Mouse (Mus musculus): ENCODE measurements around the gene Akap8. TPM values are rescaled to one million over a fixed set of nuclear protein-coding genes. Genes with fewer than 3 reads are reported as not detected.

The Akap8 gene
- polyA plus RNA-seq, 1 experiment from 2014 or later, result 131 TPM

DNA sequence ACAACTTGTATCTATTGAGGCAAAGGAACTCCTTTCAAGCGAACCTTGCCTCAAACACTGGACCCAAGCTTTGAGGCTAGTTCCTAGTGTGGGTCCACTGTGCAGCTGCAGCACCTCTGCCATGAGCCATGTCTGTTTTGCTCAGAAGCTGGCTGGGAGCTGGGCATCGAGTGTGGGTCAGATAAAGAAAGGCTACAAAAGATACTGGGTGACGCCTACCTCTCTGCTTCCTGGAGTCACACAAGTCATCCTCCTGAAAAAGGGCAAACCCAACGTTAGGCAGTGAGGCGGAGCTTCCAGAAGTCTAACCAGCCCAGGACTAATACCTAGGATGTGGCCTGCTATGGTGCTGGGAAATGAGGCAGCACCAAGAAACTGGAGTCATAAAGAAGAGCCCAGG is 7.1 kb downstream of the Akap8 start:
- Histone ChIP-seq H3K4me3 (no peak overlapping the region), H3K36me3 (peaks cover 92% of the 10 kb centered on the region), H3K27me3 (no peaks in the 10 kb centered on the region), H3K9ac (no peak overlapping the region), H3K4me1 (peaks cover 6% of the 10 kb centered on the region), H3K9me3 (replicated peaks) (no peaks in the 10 kb centered on the region), H3K4me2 (replicated peaks) (no peak overlapping the region), H3K27ac (no peak overlapping the region)
- WGBS, result 86% methylated on average over 5 of the region's 5 CpGs
- no peak for ATAC-seq (ENCODE audit: low FRiP score)

DNA sequence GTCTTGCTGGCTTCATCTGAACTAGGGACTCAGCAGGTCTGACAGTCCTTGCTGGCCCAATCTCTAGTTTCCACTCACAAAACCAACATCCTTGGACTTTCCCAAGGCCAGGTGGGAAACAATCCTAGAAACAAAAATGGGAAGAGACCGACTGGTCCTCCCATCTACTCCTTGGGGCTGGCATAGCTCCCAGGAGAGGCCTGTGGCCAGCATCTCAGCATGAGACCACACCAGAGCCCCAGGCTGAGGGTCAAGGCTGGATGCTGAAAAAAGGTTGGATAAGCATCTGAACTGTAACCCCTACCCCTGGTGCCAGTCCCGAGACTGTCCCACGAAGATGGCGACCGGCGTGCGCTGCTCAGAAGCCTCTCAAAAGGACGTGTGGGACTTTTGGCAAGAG is 8.2 kb downstream of the Akap8 start:
- Histone ChIP-seq H3K4me3 (no peak overlapping the region), H3K36me3 (peaks cover 100% of the 10 kb centered on the region), H3K9ac (no peak overlapping the region), H3K27me3 (no peaks in the 10 kb centered on the region), H3K4me1 (no peaks in the 10 kb centered on the region), H3K27ac (no peak overlapping the region), H3K9me3 (replicated peaks) (no peaks in the 10 kb centered on the region), H3K4me2 (replicated peaks) (no peak overlapping the region)
- ATAC-seq (ENCODE audit: low FRiP score), result no peak
- WGBS, result 94% methylated on average over 8 of the region's 8 CpGs

DNA sequence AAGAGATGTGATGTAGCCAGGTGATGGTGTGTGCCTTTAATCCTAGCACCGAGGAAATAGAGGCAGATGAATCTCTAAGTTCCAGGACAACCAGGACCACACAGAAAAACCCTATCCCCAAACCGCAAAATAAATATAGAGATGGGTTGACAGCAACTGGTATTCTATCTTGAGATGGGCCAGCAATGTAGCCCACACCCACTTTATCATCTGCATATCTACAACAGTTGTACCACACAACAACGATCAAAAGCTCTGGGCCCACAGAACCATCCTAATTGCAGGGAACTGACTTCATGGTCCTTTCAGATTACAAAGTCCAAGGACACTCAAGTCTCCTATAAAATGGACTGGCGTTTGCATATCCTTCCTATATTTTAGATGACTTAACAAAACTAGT is 13.1 kb downstream of the Akap8 start:
- 94% methylated on average over 4 of the region's 4 CpGs for WGBS
- no peak for ATAC-seq (ENCODE audit: low FRiP score)
- Histone ChIP-seq H3K4me1 (no peaks in the 10 kb centered on the region), H3K4me2 (replicated peaks) (no peak overlapping the region), H3K27ac (no peak overlapping the region), H3K36me3 (peaks cover 97% of the 10 kb centered on the region), H3K4me3 (no peak overlapping the region), H3K9ac (no peak overlapping the region), H3K9me3 (replicated peaks) (no peaks in the 10 kb centered on the region), H3K27me3 (no peaks in the 10 kb centered on the region)

DNA sequence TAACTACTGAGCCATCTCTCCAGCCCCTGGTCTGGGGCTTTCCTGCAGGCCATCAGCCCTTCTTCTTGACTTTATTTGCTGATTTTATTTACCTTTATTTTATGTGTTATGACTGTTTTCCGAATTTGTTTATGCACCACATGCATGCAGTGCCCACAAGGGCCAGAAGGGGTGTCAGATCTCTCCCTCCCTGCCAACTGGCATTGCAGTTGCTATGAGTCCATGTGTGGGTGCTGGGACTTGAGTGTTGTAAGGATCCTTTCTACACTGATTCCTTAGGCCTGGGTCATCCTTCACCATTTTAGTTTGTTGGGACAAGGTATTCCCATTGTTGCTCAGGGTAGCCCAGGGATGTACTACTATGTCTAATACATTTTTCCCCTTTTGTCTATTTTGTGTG is 22.9 kb downstream of the Akap8 start:
- Histone ChIP-seq H3K36me3 (0 out of 2 replicates have a peak, but pooled peaks cover 3% of the 10 kb centered on the region), H3K4me1 (no peaks in the 10 kb centered on the region), H3K9me3 (replicated peaks) (no peaks in the 10 kb centered on the region), H3K27ac (no peak overlapping the region), H3K27me3 (no peaks in the 10 kb centered on the region), H3K4me2 (replicated peaks) (no peak overlapping the region), H3K4me3 (no peak overlapping the region), H3K9ac (no peak overlapping the region)
- 92% methylated on average over 1 of the region's 1 CpGs for WGBS
- no peak for ATAC-seq (ENCODE audit: low FRiP score)

DNA sequence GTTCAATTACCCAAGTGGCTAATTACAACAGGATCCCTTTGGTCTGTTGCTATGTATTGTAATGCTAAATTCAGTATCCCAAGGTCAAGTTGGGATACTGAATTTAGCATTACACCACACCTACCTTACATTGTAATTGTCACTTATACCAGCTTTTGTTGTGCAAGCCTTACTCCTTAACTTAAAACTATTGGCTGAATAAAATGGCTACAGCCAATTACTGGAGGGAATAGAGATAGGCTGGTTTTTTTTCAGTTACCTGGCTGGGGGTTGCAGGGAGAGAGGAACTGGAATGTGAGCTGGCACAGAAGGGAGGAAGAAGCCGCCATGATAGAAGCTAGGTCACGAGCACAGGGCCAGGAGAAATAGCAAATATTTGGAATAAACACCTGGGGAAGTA is 25.1 kb downstream of the Akap8 start:
- H3K36me3 ChIP-seq, result no peaks in the 10 kb centered on the region
- H3K4me2 ChIP-seq (replicated peaks), result no peak overlapping the region
- H3K4me3 ChIP-seq, result no peak overlapping the region
- 0 out of 2 replicates have a peak, but pooled peaks cover 6% of the 10 kb centered on the region for H3K9me3 ChIP-seq (replicated peaks)
- no peak overlapping the region for H3K27ac ChIP-seq
- ATAC-seq (ENCODE audit: low FRiP score), result no peak
- WGBS, result 88% methylated on average over 2 of the region's 2 CpGs
- no peaks in the 10 kb centered on the region for H3K4me1 ChIP-seq
- no peak overlapping the region for H3K9ac ChIP-seq
- H3K27me3 ChIP-seq, result no peaks in the 10 kb centered on the region

DNA sequence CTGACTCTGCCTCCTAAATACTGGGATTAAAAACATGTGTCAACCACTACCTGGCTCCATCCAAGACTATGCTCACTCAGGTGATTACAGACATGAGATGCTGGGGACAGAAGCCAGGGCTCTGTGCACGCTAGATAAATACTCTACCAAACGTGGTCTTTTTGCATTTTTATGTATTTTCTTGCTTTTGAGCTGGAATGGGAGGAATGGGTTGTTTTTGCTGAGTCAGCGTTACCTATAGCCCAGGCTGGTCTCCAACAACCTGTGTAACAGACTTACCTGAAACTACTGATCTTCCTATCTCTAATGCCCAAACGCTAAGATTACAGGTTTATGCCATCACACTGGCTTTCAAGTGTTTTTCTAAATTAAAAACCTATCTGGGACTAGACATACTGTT is 25.9 kb downstream of the Akap8 start:
- no peak overlapping the region for H3K4me3 ChIP-seq
- H3K36me3 ChIP-seq, result no peaks in the 10 kb centered on the region
- no peak overlapping the region for H3K27ac ChIP-seq
- no peaks in the 10 kb centered on the region for H3K27me3 ChIP-seq
- no peak overlapping the region for H3K4me2 ChIP-seq (replicated peaks)
- ATAC-seq (ENCODE audit: low FRiP score), result no peak
- 87% methylated on average over 4 of the region's 4 CpGs for WGBS
- no peak overlapping the region for H3K9ac ChIP-seq
- no peaks in the 10 kb centered on the region for H3K4me1 ChIP-seq
- H3K9me3 ChIP-seq (replicated peaks), result 0 out of 2 replicates have a peak, but pooled peaks cover 6% of the 10 kb centered on the region

DNA sequence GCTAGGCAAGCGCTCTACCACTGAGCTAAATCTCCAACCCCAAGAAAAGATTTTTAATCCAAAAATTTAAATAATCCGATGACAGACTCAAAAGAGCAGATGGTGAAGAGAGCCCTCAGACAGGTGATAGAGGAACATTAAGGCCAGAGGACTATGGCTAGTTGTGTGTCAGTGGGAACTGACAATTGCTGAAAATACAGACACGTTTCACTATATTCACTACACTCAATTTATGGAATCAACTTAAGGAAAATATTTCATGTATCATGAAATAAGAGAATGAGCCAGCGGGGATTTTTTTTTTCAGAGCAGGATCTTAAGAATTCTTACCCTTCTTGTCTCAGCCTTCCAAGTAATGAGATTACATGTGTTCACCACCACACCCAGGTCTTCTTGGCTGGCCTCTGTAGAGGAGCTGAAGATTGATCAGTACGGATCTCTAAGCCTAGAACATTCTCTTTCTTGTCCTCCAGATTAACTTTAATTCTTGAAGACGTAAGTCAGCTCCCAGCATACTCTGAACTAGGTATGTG is 35.8 kb downstream of the Akap8 start:
- no peak for ATAC-seq (ENCODE audit: low FRiP score)

DNA sequence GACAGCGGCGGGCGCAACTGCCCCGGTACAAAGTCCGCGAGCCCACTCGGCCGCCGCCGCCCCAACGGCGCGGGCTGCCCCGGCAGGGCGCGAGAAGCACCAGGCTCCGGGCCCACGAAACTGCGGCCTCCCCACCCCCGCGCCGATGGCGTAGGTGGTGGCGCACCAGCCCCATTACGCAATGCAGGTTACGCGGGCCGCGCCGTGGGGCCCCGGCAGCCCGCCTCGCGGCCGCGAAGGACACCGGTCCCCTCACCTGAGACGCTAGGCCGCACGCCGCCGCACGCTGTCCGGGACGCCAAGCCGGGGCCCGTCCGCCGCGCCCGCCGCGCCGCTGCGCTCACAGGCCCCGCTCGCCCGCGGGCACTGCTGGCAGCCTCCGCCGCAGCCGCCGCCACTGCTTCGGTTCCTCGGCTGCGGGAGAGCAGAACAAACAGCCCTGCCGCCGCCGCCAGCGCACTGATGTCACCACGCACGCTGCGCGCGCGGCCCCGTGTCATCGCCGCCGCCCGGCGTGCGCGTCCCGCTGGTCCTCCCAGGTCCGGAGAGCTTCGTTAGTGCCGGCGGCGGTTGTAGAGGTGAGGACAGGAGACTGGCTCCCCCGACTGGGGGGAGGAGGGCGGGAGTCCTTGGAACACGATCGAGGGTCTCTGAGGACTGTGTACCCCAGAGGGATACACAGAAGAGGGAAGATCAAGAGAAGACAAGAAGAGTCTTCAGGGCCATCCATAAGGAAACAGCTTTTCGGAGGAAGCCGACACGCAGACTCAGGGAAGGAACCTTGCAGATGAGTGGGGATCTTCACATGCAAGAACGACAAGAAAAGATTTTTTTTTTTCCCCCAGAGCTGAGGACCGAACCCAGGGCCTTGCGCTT is 36.5 kb downstream of the Akap8 start, which contains the start of gene Brd4:
TSS of gene Brd4 (minus strand) at position 461 of the 876 bp plus-strand sequence.
- peak within 1 kb of the TSS; percentile 95 for H3K4me3 ChIP-seq
- H3K36me3 ChIP-seq, result no peaks in the 10 kb centered on the region
- H3K9me3 ChIP-seq (replicated peaks), result no peaks in the 10 kb centered on the region
- peak within 1 kb of the TSS; percentile 86 for H3K4me2 ChIP-seq (replicated peaks)
- H3K4me1 ChIP-seq, result peaks cover 21% of the 10 kb centered on the region
- H3K27me3 ChIP-seq, result no peaks in the 10 kb centered on the region
- peak within 1 kb of the TSS; percentile 100 for H3K27ac ChIP-seq
- peak; percentile 92 for ATAC-seq (ENCODE audit: low FRiP score)
- WGBS, result under 1% methylated on average over 89 of the region's 100 CpGs
- peak within 1 kb of the TSS; percentile 99 for H3K9ac ChIP-seq

More for the DNA sequence above, 35.8 kb downstream of the Akap8 start:
- Histone ChIP-seq H3K27ac (peak overlapping the region; percentile 100), H3K27me3 (no peaks in the 10 kb centered on the region), H3K36me3 (no peaks in the 10 kb centered on the region), H3K9ac (peak overlapping the region; percentile 99), H3K9me3 (replicated peaks) (no peaks in the 10 kb centered on the region), H3K4me2 (replicated peaks) (peak overlapping the region; percentile 86), H3K4me3 (peak overlapping the region; percentile 95), H3K4me1 (peaks cover 21% of the 10 kb centered on the region)
- WGBS, result 56% methylated on average over 6 of the region's 6 CpGs

DNA sequence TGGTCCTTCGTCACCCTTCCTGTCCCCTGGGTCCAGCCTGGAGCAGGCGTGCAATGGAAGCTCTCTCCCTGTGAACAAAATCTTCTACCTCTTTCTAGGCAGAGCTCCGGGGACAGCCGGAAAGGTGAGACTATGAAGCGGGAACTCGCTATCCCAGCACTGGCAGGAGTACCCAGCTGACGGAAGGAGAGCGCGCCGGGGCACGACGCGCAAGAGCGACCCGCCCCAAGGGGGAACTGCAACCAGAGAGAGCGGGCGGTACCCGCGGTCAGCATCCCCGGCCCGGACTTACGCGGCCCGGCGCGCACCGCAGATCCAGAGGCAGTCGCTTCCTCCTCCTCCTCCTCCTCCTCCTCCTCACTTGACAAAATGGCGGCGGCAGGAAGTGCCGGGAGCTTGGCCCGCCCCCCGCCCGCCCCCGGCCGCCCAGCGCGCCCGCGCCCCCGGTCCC is 37.2 kb downstream of the Akap8 start:
- H3K9me3 ChIP-seq (replicated peaks), result no peaks in the 10 kb centered on the region
- no peaks in the 10 kb centered on the region for H3K36me3 ChIP-seq
- peaks cover 21% of the 10 kb centered on the region for H3K4me1 ChIP-seq
- 0% methylated on average over 21 of the region's 41 CpGs for WGBS
- H3K27ac ChIP-seq, result peak overlapping the region; percentile 100
- peak; percentile 74 for ATAC-seq (ENCODE audit: low FRiP score)
- H3K4me3 ChIP-seq, result peak overlapping the region; percentile 95
- peak overlapping the region; percentile 99 for H3K9ac ChIP-seq
- H3K27me3 ChIP-seq, result no peaks in the 10 kb centered on the region
- H3K4me2 ChIP-seq (replicated peaks), result peak overlapping the region; percentile 86

DNA sequence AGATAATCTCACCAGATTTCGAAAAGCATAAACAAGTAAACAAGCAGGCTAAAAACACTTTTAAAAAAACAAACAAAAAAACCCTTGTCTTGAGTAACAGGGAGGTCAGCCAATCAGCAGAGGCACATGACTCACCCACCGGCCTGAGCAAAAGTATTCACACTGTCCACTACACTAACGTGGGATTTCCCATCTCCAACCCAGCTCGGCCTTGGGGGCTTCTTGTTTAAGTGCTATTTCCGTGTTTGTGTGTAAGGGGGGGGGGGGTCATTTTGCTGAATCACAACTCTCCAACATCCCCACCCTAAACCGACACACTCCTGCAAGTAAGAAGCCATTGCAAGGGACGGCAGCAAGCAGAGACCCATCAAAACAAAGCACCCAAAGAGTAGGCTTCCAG is 37.7 kb downstream of the Akap8 start:
- ATAC-seq (ENCODE audit: low FRiP score), result no peak
- peaks cover 21% of the 10 kb centered on the region for H3K4me1 ChIP-seq
- WGBS, result 11% methylated on average over 7 of the region's 7 CpGs

DNA sequence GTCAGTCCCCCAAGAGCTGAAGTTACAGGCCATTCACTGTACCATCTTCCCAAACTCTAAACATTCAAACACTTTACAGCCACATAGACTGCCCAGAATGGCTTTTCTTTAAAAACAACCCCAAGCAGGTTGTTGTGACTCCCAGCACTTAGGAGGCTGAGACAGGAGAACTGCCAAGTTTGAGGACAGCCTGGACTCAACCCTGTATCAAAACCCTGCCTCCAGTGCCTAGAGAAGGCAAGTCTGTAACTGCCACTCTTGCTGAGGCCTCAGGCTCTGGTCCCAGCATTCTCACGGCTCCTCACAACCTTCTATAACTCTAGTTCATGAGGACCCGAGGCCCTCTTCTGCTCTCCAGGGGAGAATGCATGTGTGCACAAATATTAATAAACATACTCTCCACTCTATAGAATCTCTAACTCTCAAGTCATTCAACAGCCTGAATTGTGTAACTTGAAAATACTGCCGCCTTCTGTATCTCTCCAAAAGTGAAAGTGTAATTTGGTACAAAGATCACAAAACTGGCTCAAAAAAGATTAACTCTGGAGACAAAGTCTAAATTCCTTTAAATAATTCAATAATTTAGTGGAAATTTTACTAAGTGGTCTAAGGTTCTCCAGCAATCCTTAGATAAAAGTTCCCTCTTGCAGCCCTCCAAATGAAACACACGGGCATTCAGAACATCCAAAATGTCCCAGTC is 39.3 kb downstream of the Akap8 start:
- 83% methylated on average over 4 of the region's 4 CpGs for WGBS
- H3K4me3 ChIP-seq, result no peak overlapping the region

More for the DNA sequence above, 37.7 kb downstream of the Akap8 start:
- H3K4me2 ChIP-seq (replicated peaks), result peak overlapping the region; percentile 86
- peak overlapping the region; percentile 100 for H3K27ac ChIP-seq
- H3K36me3 ChIP-seq, result no peaks in the 10 kb centered on the region
- no peaks in the 10 kb centered on the region for H3K27me3 ChIP-seq
- H3K4me3 ChIP-seq, result peak overlapping the region; percentile 95
- H3K9me3 ChIP-seq (replicated peaks), result no peaks in the 10 kb centered on the region
- peak overlapping the region; percentile 99 for H3K9ac ChIP-seq

DNA sequence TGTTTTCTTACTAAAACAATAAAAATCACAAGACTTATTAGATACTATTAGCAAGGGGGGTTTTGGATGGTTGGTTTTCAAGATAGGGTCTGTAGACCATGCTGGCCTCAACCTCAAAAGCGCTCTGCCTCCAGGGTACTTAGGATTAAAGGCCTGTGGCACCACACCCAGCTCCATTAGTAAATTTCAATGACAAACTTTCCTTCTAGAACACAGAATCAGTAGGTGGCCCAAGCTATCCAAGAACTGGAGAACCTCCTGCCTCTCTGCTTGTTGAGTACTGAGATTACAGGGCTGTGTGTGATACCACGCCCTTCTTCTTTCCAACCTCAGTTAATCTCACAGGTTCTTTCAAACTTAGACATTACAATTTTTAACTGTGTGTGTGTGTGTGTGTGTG is 39.9 kb downstream of the Akap8 start:
- Histone ChIP-seq H3K9me3 (replicated peaks) (no peaks in the 10 kb centered on the region), H3K4me1 (peaks cover 21% of the 10 kb centered on the region), H3K36me3 (no peaks in the 10 kb centered on the region), H3K27me3 (no peaks in the 10 kb centered on the region), H3K4me2 (replicated peaks) (no peak overlapping the region), H3K4me3 (no peak overlapping the region), H3K27ac (no peak overlapping the region), H3K9ac (no peak overlapping the region)
- no peak for ATAC-seq (ENCODE audit: low FRiP score)
- WGBS, result 96% methylated on average over 2 of the region's 2 CpGs

More for the DNA sequence above, 39.3 kb downstream of the Akap8 start:
- Histone ChIP-seq H3K9me3 (replicated peaks) (no peaks in the 10 kb centered on the region), H3K4me2 (replicated peaks) (no peak overlapping the region), H3K4me1 (peaks cover 21% of the 10 kb centered on the region), H3K9ac (no peak overlapping the region), H3K27ac (no peak overlapping the region), H3K36me3 (no peaks in the 10 kb centered on the region), H3K27me3 (no peaks in the 10 kb centered on the region)
- no peak for ATAC-seq (ENCODE audit: low FRiP score)
